Mouse (Mus musculus) ovary, adult 18-20 months (tissue): Measurements from ENCODE around the gene Cntrl.

ENCODE experiments used
- DNase-seq: peaks from one replicate; pipeline ENCODE4 v3.0.0; 2022; ENCODE audit warnings: low spot score, mixed read lengths

Cntrl gene

DNA sequence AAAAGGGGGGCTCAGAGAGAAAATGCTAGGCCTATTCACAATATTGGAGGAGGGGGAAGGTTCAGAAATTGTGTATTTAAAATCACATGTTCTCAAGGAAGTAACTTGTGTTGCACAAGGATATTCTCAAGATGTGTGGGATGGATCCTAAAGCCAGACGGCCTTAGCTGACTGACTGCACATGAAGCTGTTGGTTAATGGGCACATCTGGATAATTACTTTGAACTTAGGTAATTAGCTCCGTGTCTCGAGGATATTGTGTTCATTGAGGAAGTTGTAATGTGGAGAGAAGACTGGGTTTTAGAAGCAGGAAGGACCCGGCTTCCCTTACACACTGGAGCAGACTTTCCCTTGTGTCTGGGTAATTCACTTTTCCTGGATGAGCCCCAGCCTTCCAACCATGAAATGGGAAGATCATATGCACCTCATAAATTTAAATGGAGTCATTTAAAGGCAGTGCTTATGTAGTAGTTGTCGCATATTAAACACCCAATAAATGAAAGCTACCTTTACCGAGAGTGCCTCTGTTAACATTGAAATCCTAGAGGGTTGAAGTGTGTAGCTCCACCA, 113.6 kb downstream of the Cntrl start:
- no peak for DNase-seq

DNA sequence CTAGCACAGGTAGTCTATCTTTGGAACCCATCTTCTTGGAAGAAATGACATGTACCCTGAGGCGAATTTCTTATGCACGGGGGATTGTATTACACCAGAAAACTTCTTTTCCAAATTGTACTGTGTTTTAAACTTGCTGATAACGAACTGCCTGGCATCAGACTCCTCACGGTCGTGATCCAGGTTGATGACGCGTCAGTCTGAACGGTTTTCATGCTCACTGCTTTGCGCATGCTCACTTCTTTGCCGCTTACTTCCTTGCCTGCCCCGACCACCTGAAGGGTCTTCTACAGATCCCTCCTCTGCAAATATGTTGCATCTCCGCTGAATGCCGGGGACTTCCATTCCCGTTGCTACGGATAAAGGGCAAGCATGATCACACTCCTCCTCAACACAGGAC, 115.0 kb downstream of the Cntrl start:
- DNase-seq = no peak

DNA sequence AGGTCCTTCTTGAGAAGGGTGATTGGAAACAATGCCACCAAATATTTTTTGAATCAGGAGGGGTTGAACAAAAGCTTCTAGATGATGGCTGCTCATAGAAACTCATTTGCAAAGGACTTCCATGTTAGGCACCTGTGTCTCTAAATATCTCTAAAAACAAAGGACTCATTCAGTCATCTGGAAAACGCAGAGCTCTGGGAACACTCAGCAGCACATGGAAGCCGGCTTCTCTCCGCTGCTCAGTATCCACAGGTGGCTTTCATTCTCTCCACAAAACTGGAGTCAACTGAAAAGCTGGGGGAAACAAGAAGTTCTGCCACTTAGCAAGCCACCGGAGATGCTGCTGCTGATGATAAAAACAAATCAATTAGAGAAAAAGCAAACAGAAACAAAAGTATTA, 118.9 kb downstream of the Cntrl start:
- DNase-seq = no peak
